Mouse (Mus musculus): ENCODE results near the gene Plcl2.

GRCm38 (mm10) chr17:50557566-50558238 is 48.5 kb downstream of the Plcl2 start:
- no peak for TF ChIP-seq POLR2A (IDR thresholded peaks at IDR 0.05; ENCODE audit: low read depth, low read length)
- TF ChIP-seq CTCF (IDR thresholded peaks at IDR 0.05; ENCODE audit: extremely low read depth, insufficient read depth, insufficient read length, insufficient replicate concordance), result no peak

Data from spleen, adult 2 months (tissue).